Mouse (Mus musculus) limb, embryonic 11.5 days (tissue): Measurements from ENCODE around the gene Fars2. TPM values are rescaled to one million over a fixed set of nuclear protein-coding genes. Genes with fewer than 3 reads are reported as not detected.

Source experiments
- ATAC-seq: fragments of 200-750 bp; cut with Nextera tagmentation; 2 replicates; pipeline ENCODE4 v1.8.0; 2017; ENCODE audit warnings: low read depth; ENCODE audit not compliant: insufficient number of reproducible peaks, low FRiP score, low TSS enrichment
- DNase-seq: peaks from one replicate; pipeline ENCODE4 v3.0.0-alpha.2; 2015; ENCODE audit warnings: low spot score
- H3K27ac ChIP-seq: fragments of 300-500 bp; sonication (generic); replicated peaks from 2 replicates; pipeline ENCODE4 v1.5.1; 2014; ENCODE audit warnings: low read depth, mild to moderate bottlenecking, low read length
- H3K27me3 ChIP-seq: fragments of 300-500 bp; sonication (generic); 2 replicates; pipeline ENCODE4 v1.6.1; 2014; ENCODE audit warnings: mild to moderate bottlenecking, low read length, mixed read lengths; ENCODE audit not compliant: control insufficient read depth, insufficient read depth
- H3K36me3 ChIP-seq: fragments of 300-500 bp; sonication (generic); 2 replicates; pipeline ENCODE4 v1.6.1; 2014; ENCODE audit warnings: mild to moderate bottlenecking, low read length, moderate library complexity, mixed read lengths; ENCODE audit not compliant: control insufficient read depth, insufficient read depth
- H3K4me1 ChIP-seq: fragments of 300-500 bp; sonication (generic); 2 replicates; pipeline ENCODE4 v1.6.1; 2014; ENCODE audit warnings: low read length, mixed read lengths; ENCODE audit not compliant: control insufficient read depth, insufficient read depth
- H3K4me2 ChIP-seq: fragments of 300-500 bp; sonication (generic); 2 replicates; pipeline ENCODE4 v1.6.1; 2014; ENCODE audit warnings: low read depth, mild to moderate bottlenecking, moderate library complexity; ENCODE audit not compliant: severe bottlenecking
- H3K4me3 ChIP-seq: fragments of 300-500 bp; sonication (generic); 2 replicates; pipeline ENCODE4 v1.5.1; 2014; ENCODE audit warnings: low read depth, low read length
- H3K9ac ChIP-seq: fragments of 300-500 bp; sonication (generic); 2 replicates; pipeline ENCODE4 v1.6.1; 2014; ENCODE audit warnings: mild to moderate bottlenecking, low read length
- H3K9me3 ChIP-seq: fragments of 300-500 bp; sonication (generic); 2 replicates; pipeline ENCODE4 v1.6.1; 2016; ENCODE audit warnings: low read length; ENCODE audit not compliant: control insufficient read depth
- WGBS: fragments of 180-500 bp; shearing (Covaris S2); extraction: QIAGEN DNeasy Blood & Tissue Kit; methylation state at CpG from one replicate; pipeline ENCODE4 v1.1.7; 2014; 5-methylcytosine and 5-hydroxymethylcytosine counted together
- polyA plus RNA-seq: library from polyadenylated mRNA; unstranded; fragments of >200 nt; fragmentation: Nextera tagmentation; extraction: Ambion mirVana; gene quantifications from 2 replicates; pipeline ENCODE4 v1.2.1, GENCODE M21; 2014

Fars2 gene
- polyA plus RNA-seq, 1 experiment from 2014 or later = 25.9 TPM

DNA sequence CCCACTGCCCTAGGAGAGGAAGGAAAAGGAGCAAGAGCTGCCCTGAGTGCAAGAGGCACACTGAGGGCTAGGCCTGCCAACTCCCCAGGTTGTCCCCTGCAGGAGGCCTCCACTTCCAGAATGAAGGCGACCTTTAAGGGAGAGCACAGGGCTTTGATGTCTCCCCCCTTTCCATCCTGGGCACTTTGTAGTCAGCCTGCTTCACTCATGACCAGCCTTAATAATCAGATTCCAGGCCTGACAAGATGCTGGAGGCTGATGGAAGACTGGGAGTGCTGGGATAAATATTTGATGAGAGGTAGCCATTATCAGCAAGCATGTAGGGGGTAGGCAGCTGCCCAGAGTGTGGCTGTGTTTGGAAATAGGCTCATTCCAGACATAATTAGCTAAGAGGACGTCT, 421.2 kb downstream of the Fars2 start:
- ATAC-seq = no peak
- H3K4me1 ChIP-seq = peaks cover 8% of the 10 kb centered on the region
- WGBS = 39% methylated on average over 2 of the region's 2 CpGs
- no peak overlapping the region for H3K4me2 ChIP-seq
- H3K27me3 ChIP-seq = no peaks in the 10 kb centered on the region
- no peaks in the 10 kb centered on the region for H3K9me3 ChIP-seq
- no peak overlapping the region for H3K4me3 ChIP-seq
- H3K9ac ChIP-seq = no peak overlapping the region
- H3K27ac ChIP-seq = no peak overlapping the region
- H3K36me3 ChIP-seq = no peaks in the 10 kb centered on the region
- DNase-seq = no peak

- no peaks in the 10 kb centered on the region for H3K36me3 ChIP-seq
- H3K27ac ChIP-seq = no peak overlapping the region
- ATAC-seq = no peak
- H3K4me1 ChIP-seq = peaks cover 8% of the 10 kb centered on the region
- no peak overlapping the region for H3K4me2 ChIP-seq
- no peaks in the 10 kb centered on the region for H3K27me3 ChIP-seq
- DNase-seq = no peak
- no peak overlapping the region for H3K4me3 ChIP-seq
- no peak overlapping the region for H3K9ac ChIP-seq
- 44% methylated on average over 10 of the region's 10 CpGs for WGBS
- no peaks in the 10 kb centered on the region for H3K9me3 ChIP-seq
These were observed 423.0 kb downstream of the Fars2 start for GRCm38 (mm10) chr13:36540231-36540630.

DNA sequence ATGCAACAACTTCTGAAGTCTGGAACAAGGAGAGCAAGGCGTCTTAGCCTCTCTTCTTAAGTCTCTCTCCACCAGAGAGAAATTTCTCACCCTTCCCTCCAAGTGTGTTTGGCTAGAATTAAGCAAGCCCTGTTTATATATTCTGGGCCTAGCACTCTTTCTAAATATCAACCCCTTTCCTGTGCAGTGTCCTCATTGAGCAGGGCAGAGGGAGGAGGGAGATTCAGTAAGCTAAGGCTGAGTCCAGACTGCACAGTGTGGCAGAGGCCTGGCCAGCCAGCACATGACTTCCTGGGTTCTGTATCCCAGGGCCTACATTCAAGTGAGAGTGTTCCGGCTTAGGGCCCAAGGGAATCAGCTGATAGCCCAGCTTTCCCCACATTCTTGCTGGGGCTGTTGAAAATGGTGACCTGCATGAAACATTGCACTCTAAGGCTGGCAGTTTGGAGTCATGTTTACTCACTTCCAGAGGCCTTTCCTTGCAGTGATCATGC, 424.1 kb downstream of the Fars2 start:
- no peak overlapping the region for H3K4me2 ChIP-seq
- H3K27ac ChIP-seq = no peak overlapping the region
- no peaks in the 10 kb centered on the region for H3K36me3 ChIP-seq
- 81% methylated on average over 2 of the region's 2 CpGs for WGBS
- H3K9me3 ChIP-seq = no peaks in the 10 kb centered on the region
- H3K27me3 ChIP-seq = no peaks in the 10 kb centered on the region
- ATAC-seq (no peak), DNase-seq (no peak)
- no peak overlapping the region for H3K4me3 ChIP-seq
- H3K4me1 ChIP-seq = peaks cover 8% of the 10 kb centered on the region
- no peak overlapping the region for H3K9ac ChIP-seq

- Histone ChIP-seq H3K9me3 (no peaks in the 10 kb centered on the region), H3K4me3 (no peak overlapping the region), H3K36me3 (no peaks in the 10 kb centered on the region), H3K4me1 (no peaks in the 10 kb centered on the region), H3K27me3 (no peaks in the 10 kb centered on the region), H3K27ac (no peak overlapping the region), H3K9ac (no peak overlapping the region), H3K4me2 (no peak overlapping the region)
- ATAC-seq (no peak), DNase-seq (no peak)
- WGBS = 45% methylated on average over 6 of the region's 6 CpGs
These were observed 433.5 kb downstream of the Fars2 start for GRCm38 (mm10) chr13:36550694-36551093.

- H3K27me3 ChIP-seq = no peaks in the 10 kb centered on the region
- no peak for ATAC-seq
- H3K4me3 ChIP-seq = no peak overlapping the region
- no peak overlapping the region for H3K4me2 ChIP-seq
- no peaks in the 10 kb centered on the region for H3K9me3 ChIP-seq
- DNase-seq = no peak
- no peak overlapping the region for H3K9ac ChIP-seq
- H3K36me3 ChIP-seq = no peaks in the 10 kb centered on the region
- WGBS = 79% methylated on average over 3 of the region's 3 CpGs
- H3K4me1 ChIP-seq = no peaks in the 10 kb centered on the region
- H3K27ac ChIP-seq = no peak overlapping the region
These were observed 435.5 kb downstream of the Fars2 start for GRCm38 (mm10) chr13:36552522-36553246.

DNA sequence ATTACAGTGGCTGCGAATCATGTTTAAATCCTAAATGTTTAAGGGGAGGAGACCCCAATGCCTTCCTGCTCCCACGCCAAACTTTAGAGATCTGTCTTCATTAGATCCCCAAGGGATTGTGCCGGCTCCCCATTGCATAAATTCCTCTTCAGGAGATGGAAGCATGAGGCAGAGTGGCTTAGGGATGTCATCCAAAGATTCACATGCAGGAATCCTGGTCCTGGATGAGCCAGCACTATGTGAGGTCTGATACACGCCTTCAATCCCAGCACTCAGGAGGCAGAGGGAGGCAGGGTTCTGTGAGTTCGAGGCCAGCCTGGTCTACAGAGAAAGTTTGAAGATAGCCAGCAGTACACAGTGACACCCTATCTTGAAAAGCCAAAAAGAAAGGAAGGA, 436.0 kb downstream of the Fars2 start:
- H3K4me2 ChIP-seq = no peak overlapping the region
- no peak for ATAC-seq
- 81% methylated on average over 5 of the region's 5 CpGs for WGBS
- H3K4me1 ChIP-seq = no peaks in the 10 kb centered on the region
- no peaks in the 10 kb centered on the region for H3K27me3 ChIP-seq
- H3K9ac ChIP-seq = no peak overlapping the region
- no peak for DNase-seq
- no peaks in the 10 kb centered on the region for H3K9me3 ChIP-seq
- H3K4me3 ChIP-seq = no peak overlapping the region
- H3K27ac ChIP-seq = no peak overlapping the region
- no peaks in the 10 kb centered on the region for H3K36me3 ChIP-seq

DNA sequence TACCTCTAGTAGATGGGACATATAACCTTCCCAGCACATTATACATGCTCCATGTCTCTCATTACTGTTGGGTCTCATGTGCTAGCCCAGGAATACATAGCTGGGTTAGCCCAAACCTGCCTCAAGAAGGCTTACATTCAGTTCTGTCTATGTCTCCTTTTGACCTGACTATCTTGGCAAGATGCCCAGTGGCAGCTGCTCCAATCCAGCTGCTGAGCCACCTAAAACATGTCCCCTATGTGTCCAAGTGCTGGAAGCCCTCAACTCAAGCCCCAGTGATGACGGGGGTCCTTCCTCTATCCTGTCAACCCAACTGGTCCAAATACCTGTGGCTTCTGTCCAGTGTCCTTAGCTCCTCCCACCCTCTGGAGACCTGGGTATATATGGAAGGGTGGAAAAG, 437.5 kb downstream of the Fars2 start:
- H3K9ac ChIP-seq = no peak overlapping the region
- H3K4me1 ChIP-seq = no peaks in the 10 kb centered on the region
- H3K27me3 ChIP-seq = no peaks in the 10 kb centered on the region
- H3K4me2 ChIP-seq = no peak overlapping the region
- no peaks in the 10 kb centered on the region for H3K36me3 ChIP-seq
- no peaks in the 10 kb centered on the region for H3K9me3 ChIP-seq
- no peak overlapping the region for H3K4me3 ChIP-seq
- H3K27ac ChIP-seq = no peak overlapping the region
- no peak for ATAC-seq
- DNase-seq = no peak
- 79% methylated on average over 1 of the region's 1 CpGs for WGBS

DNA sequence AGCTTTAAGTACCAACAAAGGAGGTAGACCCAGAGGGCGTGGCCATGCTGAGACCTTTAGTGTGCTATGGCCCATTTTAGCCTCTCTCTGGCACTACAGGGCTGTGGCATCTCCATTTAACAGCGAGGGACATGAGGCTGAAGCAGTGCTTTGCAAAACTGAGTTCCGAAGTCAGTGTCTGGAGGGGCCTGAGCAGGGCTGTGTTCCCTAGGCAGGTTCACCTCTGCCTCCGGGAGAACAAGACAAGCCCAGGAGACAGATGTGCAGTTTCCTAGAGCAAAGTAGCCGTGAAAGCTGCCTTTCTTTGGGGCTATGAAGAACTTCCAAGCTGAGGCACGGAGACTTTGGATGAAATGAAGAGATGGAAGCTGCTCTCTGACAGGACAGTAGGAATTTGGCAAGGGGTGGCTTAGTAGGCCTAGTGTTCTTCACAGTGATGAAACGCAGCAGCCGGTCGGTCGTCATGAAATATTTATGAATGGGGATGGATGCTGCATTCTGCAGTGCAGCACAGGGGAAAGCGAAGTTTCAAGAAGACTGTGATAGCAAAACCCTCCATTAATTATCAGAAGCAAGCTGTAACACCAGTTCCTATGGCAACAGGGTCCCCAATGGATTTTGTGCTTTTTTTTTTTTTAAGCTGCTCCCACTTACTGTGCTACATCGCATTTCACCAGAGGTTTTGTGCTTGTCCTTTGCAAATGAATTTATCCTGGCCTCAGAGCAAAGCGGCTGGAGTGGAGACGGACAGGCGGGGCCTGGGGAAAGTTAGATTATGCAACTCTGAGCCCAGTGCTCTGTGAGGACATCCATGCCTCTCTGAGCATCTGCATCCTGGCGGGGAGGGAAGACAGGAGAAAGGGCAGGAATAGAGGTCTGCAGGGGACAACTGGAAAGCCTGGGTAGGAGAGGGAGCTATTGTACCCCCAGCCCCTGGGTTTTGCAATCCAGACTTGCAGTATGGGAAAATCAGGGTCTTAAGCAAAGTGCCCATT, 445.5 kb downstream of the Fars2 start:
- H3K4me2 ChIP-seq = no peak overlapping the region
- H3K4me1 ChIP-seq = no peaks in the 10 kb centered on the region
- H3K9me3 ChIP-seq = no peaks in the 10 kb centered on the region; the same call in 1 of the 2 replicates
- no peak overlapping the region for H3K4me3 ChIP-seq
- 76% methylated on average over 16 of the region's 16 CpGs for WGBS
- DNase-seq = no peak
- no peak overlapping the region for H3K27ac ChIP-seq
- no peaks in the 10 kb centered on the region for H3K36me3 ChIP-seq
- no peak for ATAC-seq
- no peaks in the 10 kb centered on the region for H3K27me3 ChIP-seq
- H3K9ac ChIP-seq = no peak overlapping the region
